Mouse (Mus musculus) stomach, embryonic 16.5 days (tissue): ENCODE measurements around the gene Vwa3b. TPM values are rescaled to one million over a fixed set of nuclear protein-coding genes. Genes with fewer than 3 reads are reported as not detected.

ENCODE experiments used
- ATAC-seq: fragments of 200-750 bp; cut with Nextera tagmentation; 2 replicates; pipeline ENCODE4 v1.8.0; 2017; ENCODE audit warnings: moderate number of reproducible peaks, moderate TSS enrichment; ENCODE audit not compliant: insufficient read depth, low FRiP score
- H3K27ac ChIP-seq: fragments of 300-500 bp; sonication (generic); 2 replicates; pipeline ENCODE4 v1.5.1; 2014; ENCODE audit warnings: low read length
- H3K27me3 ChIP-seq: fragments of 300-500 bp; sonication (generic); 2 replicates; pipeline ENCODE4 v1.6.1; 2014; ENCODE audit warnings: low read length, control low read depth, mixed read lengths; ENCODE audit not compliant: control insufficient read depth, insufficient read depth
- H3K36me3 ChIP-seq: fragments of 300-500 bp; sonication (generic); 2 replicates; pipeline ENCODE4 v1.6.1; 2014; ENCODE audit warnings: low read length; ENCODE audit not compliant: control insufficient read depth, insufficient read depth
- H3K4me1 ChIP-seq: fragments of 300-500 bp; sonication (generic); 2 replicates; pipeline ENCODE4 v1.6.1; 2014; ENCODE audit warnings: low read length, control low read depth, mixed read lengths; ENCODE audit not compliant: control insufficient read depth, insufficient read depth
- H3K4me2 ChIP-seq: fragments of 300-500 bp; sonication (generic); 2 replicates; pipeline ENCODE4 v1.6.1; 2014; ENCODE audit warnings: low read depth, low read length, mixed read lengths
- H3K4me3 ChIP-seq: fragments of 300-500 bp; sonication (generic); replicated peaks from 2 replicates; pipeline ENCODE4 v1.5.1; 2014; ENCODE audit warnings: mild to moderate bottlenecking, low read length
- H3K9ac ChIP-seq: fragments of 300-500 bp; sonication (generic); 2 replicates; pipeline ENCODE4 v1.6.1; 2014; ENCODE audit warnings: low read length
- H3K9me3 ChIP-seq: fragments of 300-500 bp; sonication (generic); replicated peaks from 2 replicates; pipeline ENCODE4 v1.6.1; 2016; ENCODE audit warnings: low read length, control low read depth; ENCODE audit not compliant: control insufficient read depth
- WGBS: fragments of 180-500 bp; shearing (Covaris S2); extraction: QIAGEN DNeasy Blood & Tissue Kit; methylation state at CpG from one replicate; pipeline ENCODE4 v1.1.7; 2014; 5-methylcytosine and 5-hydroxymethylcytosine counted together
- polyA plus RNA-seq: library from polyadenylated mRNA; unstranded; fragments of >200 nt; fragmentation: Nextera tagmentation; extraction: Ambion mirVana; gene quantifications from 2 replicates; pipeline ENCODE4 v1.2.1, GENCODE M21; 2015

Vwa3b gene
- polyA plus RNA-seq, 1 experiment from 2014 or later, result 0.37 TPM

DNA sequence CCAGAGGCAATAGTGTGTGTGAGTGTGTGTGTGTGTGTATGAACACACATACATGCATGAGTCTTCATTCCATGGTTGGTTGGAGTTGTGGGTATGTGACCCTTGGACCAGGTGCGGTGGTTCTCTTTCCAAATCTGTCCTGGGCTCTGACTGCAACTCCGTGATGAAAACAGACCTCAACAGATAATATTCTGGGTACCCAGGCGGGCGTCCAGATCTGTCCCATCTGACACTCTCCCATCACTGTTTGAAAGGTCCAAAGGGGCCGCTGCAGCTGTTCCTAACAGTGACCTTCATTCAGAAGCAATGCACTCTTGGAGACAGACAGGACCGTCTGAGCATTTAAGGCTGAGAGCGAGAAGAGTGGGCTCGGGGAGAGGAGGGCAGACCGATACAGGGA is 90.2 kb downstream of the Vwa3b start:
- no peak overlapping the region for H3K9ac ChIP-seq
- H3K27ac ChIP-seq, result no peak overlapping the region
- no peaks in the 10 kb centered on the region for H3K36me3 ChIP-seq
- 83% methylated on average over 9 of the region's 9 CpGs for WGBS
- H3K4me2 ChIP-seq, result no peak overlapping the region
- H3K4me3 ChIP-seq, result no peak overlapping the region
- H3K9me3 ChIP-seq, result no peaks in the 10 kb centered on the region
- no peaks in the 10 kb centered on the region for H3K4me1 ChIP-seq
- H3K27me3 ChIP-seq, result no peaks in the 10 kb centered on the region
- ATAC-seq, result no peak

- H3K27ac ChIP-seq, result no peak overlapping the region
- no peak overlapping the region for H3K4me2 ChIP-seq
- WGBS, result 83% methylated on average over 5 of the region's 5 CpGs
- H3K36me3 ChIP-seq, result no peaks in the 10 kb centered on the region
- H3K27me3 ChIP-seq, result no peaks in the 10 kb centered on the region
- peaks cover 7% of the 10 kb centered on the region; the same call in 1 of the 2 replicates for H3K4me1 ChIP-seq
- H3K9me3 ChIP-seq, result no peaks in the 10 kb centered on the region
- H3K4me3 ChIP-seq, result no peak overlapping the region
- no peak overlapping the region for H3K9ac ChIP-seq
- ATAC-seq, result no peak
Measured at GRCm38 (mm10) chr1:37117964-37118363, 91.6 kb downstream of the Vwa3b start.

GRCm38 (mm10) chr1:37122306-37122705 is 95.9 kb downstream of the Vwa3b start:
- Histone ChIP-seq H3K4me1 (peaks cover 23% of the 10 kb centered on the region), H3K27ac (peak overlapping the region; percentile 62; the same call in 1 of the 2 replicates)

GRCm38 (mm10) chr1:37122798-37123197 is 96.4 kb downstream of the Vwa3b start:
- Histone ChIP-seq H3K27me3 (no peaks in the 10 kb centered on the region), H3K36me3 (no peaks in the 10 kb centered on the region), H3K9me3 (no peaks in the 10 kb centered on the region), H3K4me2 (no peak overlapping the region), H3K4me3 (no peak overlapping the region), H3K27ac (no peak overlapping the region), H3K4me1 (peaks cover 23% of the 10 kb centered on the region), H3K9ac (no peak overlapping the region)
- ATAC-seq, result no peak
- 40% methylated on average over 3 of the region's 3 CpGs for WGBS

More at GRCm38 (mm10) chr1:37122306-37122705, 95.9 kb downstream of the Vwa3b start:
- Histone ChIP-seq H3K36me3 (no peaks in the 10 kb centered on the region), H3K9ac (no peak overlapping the region), H3K4me3 (no peak overlapping the region), H3K27me3 (no peaks in the 10 kb centered on the region), H3K4me2 (no peak overlapping the region), H3K9me3 (no peaks in the 10 kb centered on the region)
- ATAC-seq, result no peak
- 45% methylated on average over 4 of the region's 4 CpGs for WGBS

GRCm38 (mm10) chr1:37124696-37125349 is 98.4 kb downstream of the Vwa3b start:
- H3K4me2 ChIP-seq, result no peak overlapping the region
- H3K36me3 ChIP-seq, result no peaks in the 10 kb centered on the region
- no peak overlapping the region for H3K9ac ChIP-seq
- peak; percentile 92 for ATAC-seq
- no peaks in the 10 kb centered on the region for H3K9me3 ChIP-seq
- H3K27me3 ChIP-seq, result no peaks in the 10 kb centered on the region
- 28% methylated on average over 12 of the region's 12 CpGs for WGBS
- H3K4me3 ChIP-seq, result no peak overlapping the region
- peak overlapping the region; percentile 72 for H3K27ac ChIP-seq
- H3K4me1 ChIP-seq, result peaks cover 23% of the 10 kb centered on the region

DNA sequence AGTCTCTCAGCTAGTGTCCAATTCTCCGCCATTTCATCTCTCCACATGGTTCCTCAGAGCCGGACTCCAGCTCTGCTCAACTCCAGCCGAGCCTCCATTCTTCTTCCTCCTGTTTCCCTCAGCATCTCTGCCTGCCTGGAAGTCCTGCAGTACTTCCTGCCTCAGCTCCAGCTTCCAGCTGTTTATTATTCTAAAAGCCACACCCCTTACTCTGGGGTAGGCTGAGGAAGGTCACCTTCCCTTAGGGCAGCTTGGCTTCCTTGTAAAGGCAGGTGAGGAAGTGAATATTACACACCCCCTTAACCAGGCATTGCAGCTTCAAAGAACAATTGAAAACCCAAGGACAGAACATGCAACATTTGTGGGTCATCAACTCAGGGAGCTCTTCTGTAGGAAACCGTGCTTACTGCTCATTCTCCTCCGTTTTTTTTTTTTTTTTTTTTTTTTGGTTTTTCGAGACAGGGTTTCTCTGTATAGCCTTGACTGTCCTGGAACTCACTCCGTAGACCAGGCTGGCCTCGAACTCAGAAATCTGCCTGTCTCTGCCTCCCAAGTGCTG is 103.7 kb downstream of the Vwa3b start:
- WGBS, result 80% methylated on average over 8 of the region's 8 CpGs
- Histone ChIP-seq H3K4me2 (no peak overlapping the region), H3K9ac (no peak overlapping the region), H3K27me3 (no peaks in the 10 kb centered on the region), H3K27ac (no peak overlapping the region), H3K36me3 (no peaks in the 10 kb centered on the region), H3K4me1 (peaks cover 6% of the 10 kb centered on the region), H3K9me3 (no peaks in the 10 kb centered on the region), H3K4me3 (no peak overlapping the region)
- ATAC-seq, result no peak

- no peak overlapping the region for H3K27ac ChIP-seq
- H3K4me2 ChIP-seq, result no peak overlapping the region
- no peak for ATAC-seq
- H3K27me3 ChIP-seq, result no peaks in the 10 kb centered on the region
- H3K36me3 ChIP-seq, result no peaks in the 10 kb centered on the region
- H3K9ac ChIP-seq, result no peak overlapping the region
- no peaks in the 10 kb centered on the region for H3K4me1 ChIP-seq
- H3K9me3 ChIP-seq, result no peaks in the 10 kb centered on the region
- H3K4me3 ChIP-seq, result no peak overlapping the region
Measured at GRCm38 (mm10) chr1:37131146-37131545, 104.8 kb downstream of the Vwa3b start.

DNA sequence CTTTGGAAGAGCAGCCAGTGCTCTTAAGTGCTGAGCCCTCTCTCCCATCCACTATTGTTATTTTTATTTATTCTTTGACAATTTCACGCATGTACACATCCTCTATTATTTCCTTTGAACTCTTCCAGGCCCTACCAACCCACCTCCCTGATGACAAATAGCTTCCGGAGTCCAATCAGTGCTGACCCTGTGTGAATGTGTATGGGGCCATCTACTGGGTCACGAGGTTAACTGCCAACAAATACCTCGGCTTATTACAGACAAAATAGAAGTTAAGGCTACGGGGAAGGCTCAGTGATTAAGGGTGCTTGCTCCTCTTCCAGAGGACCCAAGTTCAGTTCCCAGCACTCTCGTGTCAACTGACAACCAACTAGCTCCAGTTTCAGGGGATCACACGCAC is 106.0 kb downstream of the Vwa3b start:
- WGBS, result 63% methylated on average over 7 of the region's 7 CpGs

DNA sequence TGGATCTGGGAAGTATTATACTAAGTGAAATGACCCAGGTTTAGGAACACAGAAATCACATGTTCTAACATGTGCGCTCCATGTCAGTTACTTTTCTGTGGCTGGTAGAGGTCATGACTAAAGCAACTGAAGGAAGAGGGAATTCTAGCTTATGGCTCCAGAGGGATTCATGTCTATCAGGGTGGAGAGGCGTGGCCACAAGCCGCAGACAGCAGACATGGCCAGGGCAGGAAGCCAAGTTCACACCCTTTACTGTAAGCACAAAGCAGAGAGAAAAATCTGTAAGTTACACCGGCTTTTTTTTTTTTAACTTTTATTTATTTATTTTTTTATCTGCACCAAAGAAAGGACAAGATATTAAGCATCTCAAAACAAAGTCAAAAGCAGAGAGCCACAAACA is 119.6 kb downstream of the Vwa3b start:
- ATAC-seq, result no peak
- H3K27ac ChIP-seq, result no peak overlapping the region

More for the DNA sequence above, 106.0 kb downstream of the Vwa3b start:
- no peak overlapping the region for H3K4me2 ChIP-seq
- no peaks in the 10 kb centered on the region for H3K36me3 ChIP-seq
- H3K4me1 ChIP-seq, result no peaks in the 10 kb centered on the region
- H3K27me3 ChIP-seq, result no peaks in the 10 kb centered on the region
- H3K9me3 ChIP-seq, result no peaks in the 10 kb centered on the region
- ATAC-seq, result no peak
- no peak overlapping the region for H3K27ac ChIP-seq
- H3K4me3 ChIP-seq, result no peak overlapping the region
- no peak overlapping the region for H3K9ac ChIP-seq

More for the DNA sequence above, 119.6 kb downstream of the Vwa3b start:
- Histone ChIP-seq H3K9ac (no peak overlapping the region), H3K4me1 (no peaks in the 10 kb centered on the region), H3K4me2 (no peak overlapping the region), H3K27me3 (no peaks in the 10 kb centered on the region), H3K4me3 (no peak overlapping the region), H3K9me3 (no peaks in the 10 kb centered on the region), H3K36me3 (no peaks in the 10 kb centered on the region)
- 41% methylated on average over 4 of the region's 4 CpGs for WGBS
